Mouse (Mus musculus) cerebellum, adult 11-12 months (tissue): ENCODE measurements around the gene Pla2g10.
A peak's percentile ranks its signal among the peaks of the same experiment; 100 is the strongest.
"Not testable (repeated sequence)": the region's sequence is repeated elsewhere in the genome, so short reads cannot be mapped to it uniquely, and the experiment has no call there.

ENCODE experiments used
- DNase-seq: peaks from one replicate; pipeline ENCODE4 v3.0.0; 2022

Pla2g10 gene

GRCm38 (mm10) chr16:13730285-13731255, at the start of gene Pla2g10:
Gene Pla2g10, minus strand, starts transcription at chr16:13730983.
- DNase-seq = no peak

DNA sequence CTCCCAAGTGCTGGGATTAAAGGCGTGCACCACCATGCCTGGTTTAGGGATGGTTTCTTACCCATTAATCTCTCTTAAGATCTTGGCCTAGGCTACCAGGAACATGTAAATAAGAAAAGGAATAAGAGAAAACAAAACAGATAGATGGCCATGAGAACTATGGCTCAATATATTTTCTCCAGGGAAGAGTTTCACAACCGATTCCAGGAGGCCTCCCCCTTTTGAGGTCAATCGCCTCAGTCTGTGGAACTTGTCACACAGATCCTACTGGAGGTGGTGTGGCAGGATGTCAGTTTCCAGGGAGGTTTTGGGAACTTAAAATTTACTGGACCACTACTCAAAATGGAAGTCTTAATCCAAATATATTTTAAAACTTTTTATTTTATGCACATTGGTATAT, 43.9 kb upstream of the Pla2g10 start:
- DNase-seq = not testable (repeated sequence)

DNA sequence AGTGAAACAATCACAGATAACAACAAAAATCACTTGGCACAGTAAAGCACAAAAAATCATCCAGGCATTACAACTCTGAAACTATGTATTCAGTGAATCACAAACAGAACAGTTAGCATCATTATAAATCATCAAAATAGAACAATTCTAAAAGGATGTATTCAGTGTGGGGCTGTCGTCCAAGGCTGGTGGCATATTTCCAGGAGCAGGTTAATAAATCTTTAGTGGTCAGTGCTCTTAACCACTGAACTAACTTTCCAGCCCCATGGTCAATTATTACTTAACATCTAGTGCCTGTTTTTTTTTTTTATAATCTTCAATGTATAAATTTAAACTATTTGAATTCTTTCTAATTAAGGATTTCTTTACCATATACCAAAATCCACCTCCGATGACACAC, 43.2 kb upstream of the Pla2g10 start:
- not testable (repeated sequence) for DNase-seq

DNA sequence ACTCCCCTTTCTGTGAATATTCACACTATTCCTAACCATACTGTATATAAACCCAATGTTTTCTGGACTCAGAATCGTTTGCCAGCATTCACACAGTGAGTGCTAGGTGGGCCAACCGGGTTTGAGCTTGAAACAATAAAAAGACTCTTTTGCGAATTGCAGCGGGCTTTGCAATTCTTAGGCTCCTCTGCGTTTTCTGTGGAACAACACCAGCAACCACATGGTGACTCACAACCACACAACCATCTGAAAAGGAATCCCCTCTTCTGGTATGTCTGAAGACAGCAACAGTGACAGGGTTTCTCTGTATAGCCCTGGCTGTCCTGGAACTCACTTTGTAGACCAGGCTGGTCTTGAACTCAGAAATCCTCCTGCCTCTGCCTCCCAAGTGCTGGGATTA, 41.3 kb upstream of the Pla2g10 start:
- DNase-seq = not testable (repeated sequence)

DNA sequence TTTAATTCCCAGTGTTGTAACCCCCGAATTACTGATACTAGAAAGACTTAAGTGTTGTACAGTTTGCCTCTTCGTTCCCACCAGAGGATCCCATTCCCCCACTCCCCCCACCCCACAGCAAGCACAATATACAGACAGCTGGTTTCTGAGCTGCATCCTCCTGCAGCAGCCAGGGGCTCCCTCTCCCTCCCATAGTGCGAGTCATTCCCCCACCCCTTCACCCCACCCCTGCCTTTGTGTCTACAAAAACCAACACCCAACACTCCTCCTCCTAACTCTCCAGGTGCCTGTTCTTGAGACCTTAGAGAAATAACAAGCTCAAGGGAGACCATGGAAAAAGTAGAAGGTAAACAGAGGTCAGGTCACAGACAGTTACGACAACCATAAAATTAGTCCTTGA, 40.8 kb upstream of the Pla2g10 start:
- DNase-seq = not testable (repeated sequence)

GRCm38 (mm10) chr16:13766367-13766766, 35.6 kb upstream of the Pla2g10 start:
- no peak for DNase-seq

DNA sequence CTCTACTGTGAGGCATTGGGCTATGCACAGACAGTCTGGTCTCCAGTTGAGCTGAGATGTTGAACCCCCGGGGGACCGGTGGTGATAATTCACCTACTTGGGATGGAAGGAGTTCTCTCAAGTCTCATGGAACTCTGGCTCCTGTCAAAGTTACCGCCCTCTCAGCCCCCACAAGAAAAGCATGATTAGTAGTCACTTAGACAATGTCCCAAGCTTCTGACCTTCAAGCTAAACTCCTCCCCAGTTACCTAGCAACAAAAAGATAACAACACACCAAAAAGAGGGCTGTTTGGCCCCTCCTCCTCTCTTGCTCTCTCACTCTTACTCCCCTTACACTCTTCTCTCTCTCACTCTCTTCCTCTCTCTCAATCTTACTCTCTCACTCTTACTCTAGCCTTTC, 33.7 kb upstream of the Pla2g10 start:
- DNase-seq = no peak

DNA sequence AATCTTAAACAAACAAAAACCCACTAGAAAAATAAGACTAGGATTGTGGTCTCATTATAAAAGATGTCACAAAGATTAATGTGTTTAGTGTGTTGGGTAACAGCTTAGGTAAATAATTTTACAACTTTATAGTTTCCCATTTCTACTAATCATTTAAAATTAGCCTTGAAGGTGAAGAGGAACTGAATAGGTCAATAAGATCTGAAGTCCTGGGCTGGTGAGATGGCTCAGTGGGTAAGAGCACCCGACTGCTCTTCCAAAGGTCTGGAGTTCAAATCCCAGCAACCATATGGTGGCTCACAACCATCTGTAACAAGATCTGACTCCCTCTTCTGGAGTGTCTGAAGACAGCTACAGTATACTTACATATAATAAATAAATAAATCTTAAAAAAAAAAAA, 32.0 kb upstream of the Pla2g10 start:
- DNase-seq = not testable (repeated sequence)

DNA sequence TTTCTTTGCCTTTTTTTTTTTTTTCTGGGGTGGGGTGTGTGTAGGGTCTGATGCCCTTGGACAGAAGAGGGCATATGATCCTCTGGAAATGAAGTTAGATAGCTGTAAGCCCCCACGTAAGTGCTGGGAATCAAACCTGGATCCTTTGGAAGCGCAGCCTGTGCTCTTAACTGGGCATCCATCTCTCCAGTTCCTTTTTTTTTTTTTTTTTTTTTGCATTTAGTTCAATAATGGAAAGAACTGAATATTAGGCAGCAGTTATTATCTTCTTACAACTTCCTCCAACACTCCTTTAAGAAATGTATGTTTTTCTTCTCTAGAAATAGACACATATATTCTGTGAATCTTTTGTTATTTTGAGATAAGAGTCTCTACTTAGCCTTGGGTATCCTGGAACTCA, 27.0 kb upstream of the Pla2g10 start:
- no peak for DNase-seq

- DNase-seq = peak; percentile 92
These were observed 23.8 kb upstream of the Pla2g10 start for GRCm38 (mm10) chr16:13754400-13755190.

DNA sequence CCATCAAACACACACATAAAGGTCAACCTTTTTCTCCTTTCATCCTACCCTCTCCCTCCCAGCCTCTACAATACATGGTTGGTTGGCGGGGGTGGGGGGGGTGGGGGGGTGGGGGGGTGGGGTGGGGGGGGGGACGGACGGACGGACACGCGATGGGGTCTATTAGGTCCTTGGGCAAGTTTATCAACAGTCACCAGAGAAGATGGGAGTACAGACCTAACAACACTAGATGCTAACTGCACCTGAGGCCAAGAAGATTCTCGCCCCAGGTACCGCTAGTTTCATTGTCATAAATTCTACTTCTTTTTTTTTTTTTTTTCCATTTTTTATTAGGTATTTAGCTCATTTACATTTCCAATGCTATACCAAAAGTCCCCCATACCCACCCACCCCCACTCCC, 23.2 kb upstream of the Pla2g10 start:
- DNase-seq = no peak

GRCm38 (mm10) chr16:13750626-13751025, 19.8 kb upstream of the Pla2g10 start:
- DNase-seq = no peak

DNA sequence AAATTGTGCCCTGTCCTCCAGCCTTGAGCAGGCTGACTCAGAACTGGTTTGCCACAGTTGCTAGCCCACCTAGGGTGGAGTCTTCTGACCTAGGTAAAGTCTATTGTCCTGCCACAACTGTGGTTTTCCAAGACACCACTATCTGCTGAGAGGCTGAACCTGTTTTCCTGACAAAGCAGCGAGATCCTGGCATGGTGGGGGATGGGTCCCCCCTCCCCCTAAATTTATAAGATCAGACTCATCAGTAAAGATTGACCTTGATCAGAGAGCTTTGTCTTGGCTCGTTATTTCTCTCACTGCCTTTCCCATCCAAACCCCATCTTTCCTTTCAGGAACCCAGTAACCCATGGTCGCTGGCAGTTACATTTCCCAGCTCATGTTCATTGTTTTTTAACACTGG, 19.2 kb upstream of the Pla2g10 start:
- DNase-seq = no peak

GRCm38 (mm10) chr16:13749306-13749705, 18.5 kb upstream of the Pla2g10 start:
- no peak for DNase-seq

DNA sequence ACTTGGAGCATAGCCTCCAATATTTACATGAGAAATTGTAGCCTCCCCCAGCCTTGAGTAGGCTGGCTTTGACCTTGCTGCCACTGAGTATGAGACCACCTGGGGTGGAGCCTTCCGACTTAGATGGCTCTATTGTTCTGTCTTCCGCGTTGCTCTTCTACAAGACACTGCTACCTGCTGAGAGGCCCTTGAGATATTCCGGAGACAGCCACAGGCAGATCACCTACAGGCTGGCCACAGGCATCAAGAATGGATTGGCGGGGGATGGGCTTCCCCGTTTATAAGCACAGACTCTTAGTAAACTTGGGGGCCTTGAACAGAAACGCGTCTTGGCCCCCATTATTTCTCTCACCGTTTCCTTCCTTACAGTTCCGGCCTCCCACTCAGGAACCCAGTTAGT, 18.0 kb upstream of the Pla2g10 start:
- DNase-seq = not testable (repeated sequence)

DNA sequence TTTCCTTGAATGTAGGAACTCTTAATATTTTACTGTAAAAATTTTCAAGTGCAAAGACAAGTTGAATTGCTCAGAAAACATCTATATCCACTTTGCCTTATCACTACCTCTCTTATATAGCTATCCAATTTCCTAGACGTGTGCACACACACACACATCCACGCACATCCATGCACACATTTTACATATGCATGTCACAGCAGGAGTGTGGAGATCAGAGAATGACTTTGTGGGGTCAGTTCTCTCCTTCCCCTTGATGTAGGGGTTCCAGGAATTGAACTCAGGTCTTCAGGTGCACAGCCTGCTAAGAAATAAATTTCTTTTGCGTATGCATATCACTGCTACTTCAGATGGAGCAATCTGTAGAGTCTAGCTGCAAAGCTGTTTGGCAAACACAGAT, 17.3 kb upstream of the Pla2g10 start:
- DNase-seq = no peak

DNA sequence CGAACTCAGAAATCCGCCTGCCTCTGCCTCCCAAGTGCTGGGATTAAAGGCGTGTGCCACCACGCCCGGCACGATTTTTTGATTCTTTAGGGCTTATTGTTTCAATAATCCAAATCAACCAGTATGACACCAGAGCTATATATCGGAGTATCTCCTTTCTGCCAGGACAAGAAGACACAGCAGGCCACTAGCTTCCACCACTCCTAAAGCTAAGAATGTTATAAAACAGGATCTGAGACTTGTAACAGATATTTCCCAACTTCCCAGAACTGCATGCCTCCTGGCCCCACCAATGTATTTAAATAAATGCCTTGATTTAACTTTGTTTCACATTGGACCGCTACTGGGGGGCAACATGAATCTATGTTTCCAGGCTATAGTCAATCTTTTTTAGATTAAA, 16.9 kb upstream of the Pla2g10 start:
- no peak for DNase-seq

GRCm38 (mm10) chr16:13740844-13741243, 10.1 kb upstream of the Pla2g10 start:
- no peak for DNase-seq

GRCm38 (mm10) chr16:13739044-13739443, 8.3 kb upstream of the Pla2g10 start:
- not testable (repeated sequence) for DNase-seq

- DNase-seq = no peak
These were observed 5.2 kb upstream of the Pla2g10 start for GRCm38 (mm10) chr16:13735977-13736376.

DNA sequence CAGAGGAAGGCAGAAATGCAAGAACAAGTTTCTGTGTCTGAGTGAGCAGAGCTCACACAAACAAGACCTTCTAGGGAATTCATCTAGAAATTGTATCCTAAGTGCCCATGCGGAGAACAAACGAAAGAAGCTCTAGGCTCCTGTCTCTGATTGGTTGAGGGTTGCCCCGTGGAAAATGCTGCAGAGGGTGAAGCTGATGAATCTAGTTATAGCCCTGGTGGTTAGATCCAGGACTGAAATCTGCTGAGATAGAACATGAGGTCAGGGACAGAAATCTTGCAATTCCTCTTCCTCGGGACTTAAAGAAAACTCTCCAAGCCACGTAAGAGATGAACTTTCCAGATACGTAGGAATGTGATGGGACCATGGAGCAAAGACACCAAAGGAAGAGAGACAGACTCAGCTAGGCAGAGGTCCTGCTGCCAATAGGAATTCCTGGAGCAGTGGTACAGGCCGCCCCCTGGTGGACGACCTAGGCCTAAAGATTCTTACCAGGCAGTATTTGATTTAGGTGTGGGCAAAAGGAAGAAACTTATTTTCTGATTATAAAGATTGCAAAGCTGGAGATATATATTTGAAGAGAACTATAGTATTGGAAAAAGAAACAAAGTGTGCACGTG, 2.8 kb upstream of the Pla2g10 start:
- DNase-seq = peak; percentile 47

GRCm38 (mm10) chr16:13732786-13733185, 2.0 kb upstream of the Pla2g10 start:
- no peak for DNase-seq

GRCm38 (mm10) chr16:13729428-13729827, 1.4 kb downstream of the Pla2g10 start:
- DNase-seq = no peak
